Mouse (Mus musculus): ENCODE results near the gene Xpnpep1. TPM values are rescaled to one million over a fixed set of nuclear protein-coding genes. Genes with fewer than 3 reads are reported as not detected.

Xpnpep1 gene
- total RNA-seq, 1 experiment = 190 TPM

GRCm38 (mm10) chr19:53082862-53083261 is 42.8 kb upstream of the Xpnpep1 start:
- no peak for DNase-seq (ENCODE audit: low read depth, low spot score)
- Histone ChIP-seq H3K4me3 (ENCODE audit: insufficient read depth in 1 of 2, low read depth in 1 of 2, low read length in 2 of 2, poor library complexity in 1 of 2, severe bottlenecking in 1 of 2) (no peak overlapping the region), H3K27ac (ENCODE audit: insufficient read depth, low read depth, low read length, poor library complexity, severe bottlenecking) (no peak overlapping the region), H3K4me1 (ENCODE audit: control insufficient read depth in 2 of 2, insufficient read depth in 2 of 2, low read length in 2 of 2, poor library complexity in 1 of 2) (peaks cover 7 to 9% of the 10 kb centered on the region in 2 experiments; a peak in 3 of 4 replicates), H3K36me3 (ENCODE audit: control insufficient read depth, insufficient read depth, low read length, poor library complexity, severe bottlenecking) (no peaks in the 10 kb centered on the region), H3K9me3 (ENCODE audit: control insufficient read depth, insufficient read depth, low read depth, low read length) (no peaks in the 10 kb centered on the region), H3K9ac (ENCODE audit: insufficient read depth, low read depth, low read length, poor library complexity, severe bottlenecking) (no peak overlapping the region)
- in situ Hi-C loops (cut with MboI; ENCODE audit: low sequenced_read_pairs in 2 of 2, unreplicated experiment in 2 of 2) = no loop called here
- TF ChIP-seq ZC3H11A (IDR thresholded peaks at IDR 0.05; ENCODE audit: borderline replicate concordance, low read depth, low read length) (no peak), ZNF384 (IDR thresholded peaks at IDR 0.05; ENCODE audit: low read depth, low read length) (no peak), CHD2 (IDR thresholded peaks at IDR 0.05; ENCODE audit: low read depth, low read length) (no peak), MAFK (IDR thresholded peaks at IDR 0.05; ENCODE audit: insufficient read depth, low read depth, low read length) (no peak), HCFC1 (IDR thresholded peaks at IDR 0.05; ENCODE audit: borderline replicate concordance, insufficient read depth, low read length) (no peak)

GRCm38 (mm10) chr19:53081339-53081738 is 41.3 kb upstream of the Xpnpep1 start:
- no peak overlapping the region for H3K4me3 ChIP-seq (ENCODE audit: insufficient read depth in 1 of 2, low read depth in 1 of 2, low read length in 2 of 2, poor library complexity in 1 of 2, severe bottlenecking in 1 of 2)
- in situ Hi-C loops (cut with MboI; ENCODE audit: low sequenced_read_pairs in 2 of 2, unreplicated experiment in 2 of 2) = no loop called here
- peaks cover 5 to 7% of the 10 kb centered on the region in 2 experiments; a peak in 3 of 4 replicates for H3K4me1 ChIP-seq (ENCODE audit: control insufficient read depth in 2 of 2, insufficient read depth in 2 of 2, low read length in 2 of 2, poor library complexity in 1 of 2)
- DNase-seq (ENCODE audit: low read depth, low spot score) = no peak
- no peak overlapping the region for H3K27ac ChIP-seq (ENCODE audit: insufficient read depth, low read depth, low read length, poor library complexity, severe bottlenecking)
- H3K9ac ChIP-seq (ENCODE audit: insufficient read depth, low read depth, low read length, poor library complexity, severe bottlenecking) = no peak overlapping the region
- no peak for TF ChIP-seq HCFC1 (IDR thresholded peaks at IDR 0.05; ENCODE audit: borderline replicate concordance, insufficient read depth, low read length)
- TF ChIP-seq ZNF384 (IDR thresholded peaks at IDR 0.05; ENCODE audit: low read depth, low read length) = no peak
- TF ChIP-seq CHD2 (IDR thresholded peaks at IDR 0.05; ENCODE audit: low read depth, low read length) = no peak
- no peak for TF ChIP-seq ZC3H11A (IDR thresholded peaks at IDR 0.05; ENCODE audit: borderline replicate concordance, low read depth, low read length)
- no peak for TF ChIP-seq MAFK (IDR thresholded peaks at IDR 0.05; ENCODE audit: insufficient read depth, low read depth, low read length)
- H3K9me3 ChIP-seq (ENCODE audit: control insufficient read depth, insufficient read depth, low read depth, low read length) = no peaks in the 10 kb centered on the region
- H3K36me3 ChIP-seq (ENCODE audit: control insufficient read depth, insufficient read depth, low read length, poor library complexity, severe bottlenecking) = no peaks in the 10 kb centered on the region

- no peak overlapping the region for H3K9ac ChIP-seq (ENCODE audit: insufficient read depth, low read depth, low read length, poor library complexity, severe bottlenecking)
- H3K4me1 ChIP-seq (ENCODE audit: control insufficient read depth in 2 of 2, insufficient read depth in 2 of 2, low read length in 2 of 2, poor library complexity in 1 of 2) = peaks cover 5 to 7% of the 10 kb centered on the region in 2 experiments; a peak in 3 of 4 replicates
- no peaks in the 10 kb centered on the region for H3K36me3 ChIP-seq (ENCODE audit: control insufficient read depth, insufficient read depth, low read length, poor library complexity, severe bottlenecking)
- H3K4me3 ChIP-seq (ENCODE audit: insufficient read depth in 1 of 2, low read depth in 1 of 2, low read length in 2 of 2, poor library complexity in 1 of 2, severe bottlenecking in 1 of 2) = no peak overlapping the region
- TF ChIP-seq ZNF384 (IDR thresholded peaks at IDR 0.05; ENCODE audit: low read depth, low read length) (no peak), CHD2 (IDR thresholded peaks at IDR 0.05; ENCODE audit: low read depth, low read length) (no peak), ZC3H11A (IDR thresholded peaks at IDR 0.05; ENCODE audit: borderline replicate concordance, low read depth, low read length) (no peak)
- H3K27ac ChIP-seq (ENCODE audit: insufficient read depth, low read depth, low read length, poor library complexity, severe bottlenecking) = no peak overlapping the region
- H3K9me3 ChIP-seq (ENCODE audit: control insufficient read depth, insufficient read depth, low read depth, low read length) = no peaks in the 10 kb centered on the region
- no peak for DNase-seq (ENCODE audit: low read depth, low spot score)
- in situ Hi-C loops (cut with MboI; ENCODE audit: low sequenced_read_pairs in 2 of 2, unreplicated experiment in 2 of 2) = no loop called here
Measured at GRCm38 (mm10) chr19:53080921-53081320, 40.9 kb upstream of the Xpnpep1 start.

- Histone ChIP-seq H3K36me3 (ENCODE audit: control insufficient read depth, insufficient read depth, low read length, poor library complexity, severe bottlenecking) (no peaks in the 10 kb centered on the region), H3K4me3 (ENCODE audit: insufficient read depth in 1 of 2, low read depth in 1 of 2, low read length in 2 of 2, poor library complexity in 1 of 2, severe bottlenecking in 1 of 2) (no peak overlapping the region), H3K9me3 (ENCODE audit: control insufficient read depth, insufficient read depth, low read depth, low read length) (no peaks in the 10 kb centered on the region), H3K27ac (ENCODE audit: insufficient read depth, low read depth, low read length, poor library complexity, severe bottlenecking) (no peak overlapping the region), H3K4me1 (ENCODE audit: control insufficient read depth in 2 of 2, insufficient read depth in 2 of 2, low read length in 2 of 2, poor library complexity in 1 of 2) (peaks cover 5 to 7% of the 10 kb centered on the region in 2 experiments; a peak in 3 of 4 replicates), H3K9ac (ENCODE audit: insufficient read depth, low read depth, low read length, poor library complexity, severe bottlenecking) (no peak overlapping the region)
- no peak for DNase-seq (ENCODE audit: low read depth, low spot score)
- in situ Hi-C loops (cut with MboI; ENCODE audit: low sequenced_read_pairs in 2 of 2, unreplicated experiment in 2 of 2) = no loop called here
- TF ChIP-seq CHD2 (IDR thresholded peaks at IDR 0.05; ENCODE audit: low read depth, low read length) (no peak), ZC3H11A (IDR thresholded peaks at IDR 0.05; ENCODE audit: borderline replicate concordance, low read depth, low read length) (no peak), MAFK (IDR thresholded peaks at IDR 0.05; ENCODE audit: insufficient read depth, low read depth, low read length) (no peak), ZNF384 (IDR thresholded peaks at IDR 0.05; ENCODE audit: low read depth, low read length) (no peak), HCFC1 (IDR thresholded peaks at IDR 0.05; ENCODE audit: borderline replicate concordance, insufficient read depth, low read length) (no peak)
Measured at GRCm38 (mm10) chr19:53080487-53080886, 40.5 kb upstream of the Xpnpep1 start.

DNA sequence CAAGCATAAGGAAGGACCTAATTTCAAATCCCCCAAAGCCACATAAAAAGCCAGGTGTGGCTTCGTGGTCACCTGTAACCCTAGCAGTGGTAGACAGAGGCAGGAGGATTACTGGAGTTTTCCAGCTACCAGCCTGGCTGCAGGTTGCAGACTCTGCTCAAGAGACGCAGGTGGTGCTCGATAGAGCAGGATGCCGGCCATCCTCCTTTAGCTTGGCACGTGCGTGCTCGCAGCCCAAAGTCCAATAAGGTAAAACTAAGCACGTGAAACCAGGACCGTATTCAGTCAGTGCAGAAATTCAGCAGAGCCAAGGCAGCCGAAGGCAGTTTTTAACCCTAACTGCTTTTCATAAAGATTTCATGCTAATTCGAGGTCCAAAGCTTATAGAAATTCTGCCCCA is 40.0 kb upstream of the Xpnpep1 start:
- Histone ChIP-seq H3K36me3 (ENCODE audit: control insufficient read depth, insufficient read depth, low read length, poor library complexity, severe bottlenecking) (no peaks in the 10 kb centered on the region), H3K27ac (ENCODE audit: insufficient read depth, low read depth, low read length, poor library complexity, severe bottlenecking) (no peak overlapping the region), H3K4me3 (ENCODE audit: insufficient read depth in 1 of 2, low read depth in 1 of 2, low read length in 2 of 2, poor library complexity in 1 of 2, severe bottlenecking in 1 of 2) (no peak overlapping the region), H3K9me3 (ENCODE audit: control insufficient read depth, insufficient read depth, low read depth, low read length) (no peaks in the 10 kb centered on the region), H3K9ac (ENCODE audit: insufficient read depth, low read depth, low read length, poor library complexity, severe bottlenecking) (no peak overlapping the region), H3K4me1 (ENCODE audit: control insufficient read depth in 2 of 2, insufficient read depth in 2 of 2, low read length in 2 of 2, poor library complexity in 1 of 2) (peaks cover 5 to 7% of the 10 kb centered on the region in 2 experiments; a peak in 3 of 4 replicates)
- no peak for DNase-seq (ENCODE audit: low read depth, low spot score)
- in situ Hi-C loops (cut with MboI; ENCODE audit: low sequenced_read_pairs in 2 of 2, unreplicated experiment in 2 of 2) = no loop called here
- no peak for TF ChIP-seq ZC3H11A (IDR thresholded peaks at IDR 0.05; ENCODE audit: borderline replicate concordance, low read depth, low read length)
- no peak for TF ChIP-seq CHD2 (IDR thresholded peaks at IDR 0.05; ENCODE audit: low read depth, low read length)
- no peak for TF ChIP-seq HCFC1 (IDR thresholded peaks at IDR 0.05; ENCODE audit: borderline replicate concordance, insufficient read depth, low read length)
- no peak for TF ChIP-seq MAFK (IDR thresholded peaks at IDR 0.05; ENCODE audit: insufficient read depth, low read depth, low read length)
- TF ChIP-seq ZNF384 (IDR thresholded peaks at IDR 0.05; ENCODE audit: low read depth, low read length) = no peak

All from ES-E14 (cell line).